Mouse (Mus musculus) limb, embryonic 14.5 days (tissue): ENCODE measurements at regions not wholly inside any gene's neighbourhood (a gene's known extent, or its start where the extent isn't known, plus 50 kb on each side); places are given as distances from the start of the nearest gene placed in this dataset.

Source experiments
- ATAC-seq: fragments of 200-750 bp; cut with Nextera tagmentation; 2 replicates; pipeline ENCODE4 v1.8.0; 2017; ENCODE audit warnings: low read depth, moderate number of reproducible peaks, moderate TSS enrichment; ENCODE audit not compliant: low FRiP score
- DNase-seq: peaks from one replicate; pipeline ENCODE4 v3.0.0-alpha.2; 2015; ENCODE audit warnings: low spot score
- H3K27ac ChIP-seq: fragments of 300-500 bp; sonication (generic); replicated peaks from 2 replicates; pipeline ENCODE4 v1.5.1; 2014; ENCODE audit warnings: low read depth, mild to moderate bottlenecking, low read length, moderate library complexity, mixed read lengths
- H3K27me3 ChIP-seq: fragments of 300-500 bp; sonication (generic); 2 replicates; pipeline ENCODE4 v1.6.1; 2014; ENCODE audit warnings: low read length, mixed read lengths; ENCODE audit not compliant: control insufficient read depth, insufficient read depth
- H3K36me3 ChIP-seq: fragments of 300-500 bp; sonication (generic); 2 replicates; pipeline ENCODE4 v1.6.1; 2014; ENCODE audit warnings: mild to moderate bottlenecking, low read length, moderate library complexity, mixed read lengths; ENCODE audit not compliant: control insufficient read depth, insufficient read depth
- H3K4me1 ChIP-seq: fragments of 300-500 bp; sonication (generic); 2 replicates; pipeline ENCODE4 v1.6.1; 2014; ENCODE audit warnings: antibody characterized with exemption, low read length, mixed read lengths; ENCODE audit not compliant: control insufficient read depth, insufficient read depth
- H3K4me2 ChIP-seq: fragments of 300-500 bp; sonication (generic); replicated peaks from 2 replicates; pipeline ENCODE4 v1.6.1; 2014; ENCODE audit warnings: low read depth, mild to moderate bottlenecking, low read length, moderate library complexity; ENCODE audit not compliant: severe bottlenecking
- H3K4me3 ChIP-seq: fragments of 300-500 bp; sonication (generic); replicated peaks from 2 replicates; pipeline ENCODE4 v1.5.1; 2014; ENCODE audit warnings: low read length
- H3K9ac ChIP-seq: fragments of 300-500 bp; sonication (generic); 2 replicates; pipeline ENCODE4 v1.6.1; 2014; ENCODE audit warnings: mild to moderate bottlenecking, low read depth, low read length, moderate library complexity; ENCODE audit not compliant: severe bottlenecking
- H3K9me3 ChIP-seq: fragments of 300-500 bp; sonication (generic); 2 replicates; pipeline ENCODE4 v1.6.1; 2016; ENCODE audit warnings: low read length; ENCODE audit not compliant: control insufficient read depth
- POLR2A ChIP-seq: fragments of 200-500 bp; IDR thresholded peaks from 2 replicates; pipeline ENCODE4 v1.8.0; 2012; ENCODE audit warnings: inconsistent platforms, mild to moderate bottlenecking, moderate library complexity, borderline replicate concordance; ENCODE audit not compliant: insufficient read depth, insufficient read length; ENCODE audit errors: extremely low read depth
- WGBS: fragments of 180-500 bp; shearing (Covaris S2); extraction: QIAGEN DNeasy Blood & Tissue Kit; methylation state at CpG from one replicate; pipeline ENCODE4 v1.1.7; 2014; 5-methylcytosine and 5-hydroxymethylcytosine counted together

DNA sequence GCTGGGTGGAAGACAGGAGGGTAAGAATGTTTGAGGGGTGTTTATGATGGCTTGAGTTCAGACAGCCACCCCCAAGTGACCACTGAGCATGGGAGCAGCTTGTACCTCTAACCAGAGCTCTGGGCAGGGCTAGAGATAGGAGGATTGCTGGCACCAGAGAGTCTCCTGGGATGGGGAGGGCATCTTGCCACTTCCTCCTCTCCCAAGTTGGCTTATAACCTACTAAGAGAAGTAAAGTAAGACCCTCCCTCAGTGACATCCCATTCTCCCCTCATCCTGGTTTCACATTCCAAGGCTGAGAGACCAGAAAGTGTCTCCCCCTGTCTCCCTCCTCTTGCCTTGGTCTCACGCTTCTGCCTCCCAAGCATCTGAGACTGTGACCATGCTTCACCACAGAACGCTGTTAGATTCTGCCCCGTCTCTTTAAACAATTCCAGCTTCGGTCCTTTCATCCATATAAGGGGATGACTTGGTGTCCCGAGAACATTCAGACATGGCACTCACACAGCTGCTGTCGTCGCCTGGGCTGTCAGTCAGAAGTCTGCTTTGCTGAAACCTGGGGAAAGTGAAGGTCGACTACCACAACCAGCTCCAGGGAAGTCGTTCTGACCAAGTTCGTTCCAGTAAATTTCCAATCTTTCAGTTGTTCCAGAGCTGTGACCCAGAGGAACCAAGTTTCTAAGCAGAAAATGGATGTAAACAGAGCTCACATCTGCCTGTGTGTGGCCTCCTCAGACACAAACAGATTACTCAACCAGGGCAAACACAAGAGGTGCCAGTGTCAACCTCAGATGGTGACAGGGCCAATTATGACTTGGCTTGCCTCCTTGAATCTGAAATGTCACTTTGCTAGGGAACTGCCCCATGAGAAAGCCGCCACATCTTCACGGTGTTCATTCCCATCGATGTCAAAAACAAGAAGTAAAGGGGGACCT lies 85.3 kb upstream of the Rbms3 start:
- Histone ChIP-seq H3K9me3 (no peaks in the 10 kb centered on the region), H3K9ac (no peak overlapping the region), H3K27ac (no peak overlapping the region), H3K27me3 (no peaks in the 10 kb centered on the region), H3K4me3 (no peak overlapping the region), H3K4me1 (no peaks in the 10 kb centered on the region), H3K4me2 (no peak overlapping the region), H3K36me3 (no peaks in the 10 kb centered on the region)
- DNase-seq (no peak), ATAC-seq (no peak)
- no peak for TF ChIP-seq POLR2A
- 82% methylated on average over 13 of the region's 13 CpGs for WGBS

DNA sequence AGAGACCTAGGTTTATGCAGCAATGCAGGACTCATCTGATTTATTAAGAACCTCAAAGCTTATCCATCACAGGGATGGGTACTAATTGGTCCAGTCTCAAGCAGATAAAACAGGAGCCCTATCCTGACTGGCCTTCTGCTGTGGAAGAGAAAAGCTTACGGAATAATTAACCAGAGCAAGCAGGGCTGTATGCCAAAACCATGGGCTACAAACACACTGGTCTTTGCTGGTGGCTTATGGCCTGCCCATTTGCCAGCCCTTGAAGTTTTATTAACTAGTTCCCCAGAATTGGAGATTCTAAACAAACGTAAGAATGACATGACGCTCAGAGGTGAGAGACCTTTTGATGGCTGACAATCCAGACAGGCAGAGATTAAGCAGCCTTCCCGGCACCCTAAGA lies 83.4 kb upstream of the Rbms3 start:
- ATAC-seq, result no peak
- Histone ChIP-seq H3K9ac (no peak overlapping the region), H3K27ac (no peak overlapping the region), H3K27me3 (no peaks in the 10 kb centered on the region), H3K4me1 (no peaks in the 10 kb centered on the region), H3K4me3 (no peak overlapping the region), H3K9me3 (no peaks in the 10 kb centered on the region), H3K36me3 (no peaks in the 10 kb centered on the region), H3K4me2 (no peak overlapping the region)
- no peak for TF ChIP-seq POLR2A
- no peak for DNase-seq
- 61% methylated on average over 4 of the region's 4 CpGs for WGBS

DNA sequence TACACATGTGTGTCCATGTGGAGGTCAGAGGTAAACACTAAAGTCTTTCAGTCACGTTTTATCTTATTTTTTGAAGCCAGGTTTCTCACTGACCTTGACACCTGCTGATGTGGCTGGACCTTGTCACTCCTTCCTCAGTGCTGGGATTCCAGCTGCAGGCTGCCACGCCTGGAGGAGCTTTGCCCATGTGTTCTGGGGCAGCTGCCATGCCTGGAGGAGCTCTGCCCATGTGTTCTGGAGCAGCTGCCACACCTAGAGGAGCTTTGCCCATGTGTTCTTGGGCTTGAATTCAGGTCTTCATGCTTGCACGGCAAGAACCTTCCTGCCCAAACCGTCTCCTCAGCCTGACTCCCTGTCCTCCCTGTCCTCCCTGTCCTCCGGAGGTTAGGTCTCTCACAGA lies 82.1 kb upstream of the Rbms3 start:
- ATAC-seq (no peak), DNase-seq (no peak)
- TF ChIP-seq POLR2A, result no peak
- WGBS, result 71% methylated on average over 5 of the region's 5 CpGs
- Histone ChIP-seq H3K4me3 (no peak overlapping the region), H3K27me3 (no peaks in the 10 kb centered on the region), H3K4me2 (no peak overlapping the region), H3K9ac (no peak overlapping the region), H3K27ac (no peak overlapping the region), H3K4me1 (no peaks in the 10 kb centered on the region), H3K36me3 (no peaks in the 10 kb centered on the region), H3K9me3 (no peaks in the 10 kb centered on the region)

DNA sequence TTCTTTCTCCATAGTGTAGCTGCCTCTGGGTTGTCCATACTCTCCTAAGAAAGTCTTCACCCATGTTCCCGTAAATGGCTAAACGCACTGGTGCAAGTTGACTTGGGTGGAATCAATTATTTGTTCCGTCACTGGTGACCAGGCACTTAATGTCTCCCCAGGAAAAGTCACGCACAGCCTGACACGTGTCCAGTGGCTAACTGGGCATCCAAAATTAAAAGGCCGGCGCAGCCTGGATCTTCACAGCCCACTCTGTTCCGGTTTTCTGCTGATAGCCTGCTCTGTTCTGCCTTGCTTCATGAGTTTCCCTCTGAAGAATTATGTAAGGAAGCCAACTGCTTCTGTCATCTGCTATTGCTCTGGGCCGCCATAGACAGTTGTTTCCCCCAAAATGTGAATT lies 81.3 kb upstream of the Rbms3 start:
- Histone ChIP-seq H3K4me3 (no peak overlapping the region), H3K27ac (no peak overlapping the region), H3K36me3 (no peaks in the 10 kb centered on the region), H3K4me2 (no peak overlapping the region), H3K4me1 (no peaks in the 10 kb centered on the region), H3K9ac (no peak overlapping the region), H3K27me3 (no peaks in the 10 kb centered on the region), H3K9me3 (no peaks in the 10 kb centered on the region)
- ATAC-seq, result no peak
- DNase-seq, result no peak
- WGBS, result 84% methylated on average over 9 of the region's 9 CpGs
- TF ChIP-seq POLR2A, result no peak

DNA sequence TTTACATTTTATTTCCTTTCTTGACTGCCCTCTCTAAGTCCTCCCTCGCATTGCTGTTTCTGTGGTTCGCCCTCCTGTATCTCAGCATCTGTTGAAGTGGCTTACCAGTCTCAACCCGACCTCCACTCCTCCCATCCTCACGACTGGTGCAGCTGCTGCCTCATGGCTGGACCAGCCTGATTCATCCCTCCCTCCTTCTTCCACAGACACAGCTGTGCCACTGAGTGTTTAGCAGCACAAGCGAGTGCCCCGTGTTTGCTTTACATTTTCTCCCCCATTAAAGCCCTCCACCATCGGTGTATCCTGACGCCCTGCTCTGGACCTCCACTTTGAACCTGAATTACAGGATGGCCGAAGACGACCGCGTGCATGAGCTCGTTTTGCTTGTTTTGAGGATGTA lies 80.0 kb upstream of the Rbms3 start:
- no peak for ATAC-seq
- 70% methylated on average over 13 of the region's 13 CpGs for WGBS

DNA sequence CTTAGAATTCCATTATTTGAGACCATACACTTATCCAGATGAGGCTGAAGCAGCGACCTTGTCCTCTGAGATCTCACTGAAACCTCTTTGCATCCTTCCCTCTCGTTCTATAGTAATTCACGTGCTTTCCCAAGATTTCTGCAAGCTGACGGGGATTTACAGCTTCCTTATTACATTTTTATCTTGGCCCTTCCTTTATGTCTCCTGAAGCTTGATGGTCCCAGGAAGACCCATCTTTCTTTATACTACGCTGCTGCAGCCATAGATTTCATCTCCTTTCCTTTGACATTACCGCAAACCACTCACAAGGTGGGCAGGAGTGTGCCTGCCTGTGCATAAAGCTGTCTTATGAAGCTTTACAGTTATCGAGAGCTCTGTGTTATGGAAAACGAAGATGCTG lies 63.3 kb upstream of the Rbms3 start:
- ATAC-seq (no peak), DNase-seq (no peak)
- H3K4me2 ChIP-seq, result no peak overlapping the region
- no peak overlapping the region for H3K9ac ChIP-seq
- H3K4me1 ChIP-seq, result no peaks in the 10 kb centered on the region
- WGBS, result 89% methylated on average over 8 of the region's 8 CpGs
- no peak for TF ChIP-seq POLR2A
- H3K27me3 ChIP-seq, result no peaks in the 10 kb centered on the region
- H3K27ac ChIP-seq, result no peak overlapping the region
- no peak overlapping the region for H3K4me3 ChIP-seq
- no peaks in the 10 kb centered on the region for H3K36me3 ChIP-seq
- H3K9me3 ChIP-seq, result no peaks in the 10 kb centered on the region

More for the DNA sequence above, 80.0 kb upstream of the Rbms3 start:
- H3K4me2 ChIP-seq, result no peak overlapping the region
- H3K9me3 ChIP-seq, result no peaks in the 10 kb centered on the region
- no peak for TF ChIP-seq POLR2A
- H3K4me3 ChIP-seq, result no peak overlapping the region
- no peak overlapping the region for H3K9ac ChIP-seq
- no peaks in the 10 kb centered on the region for H3K27me3 ChIP-seq
- no peak for DNase-seq
- no peaks in the 10 kb centered on the region for H3K36me3 ChIP-seq
- H3K4me1 ChIP-seq, result no peaks in the 10 kb centered on the region
- no peak overlapping the region for H3K27ac ChIP-seq
